Mouse (Mus musculus) embryo, embryonic 10.5 days (tissue): ENCODE measurements around the gene Mrps34.

Experiments
- DNase-seq: peaks from one replicate; pipeline ENCODE4 v3.0.0-alpha.2; 2015; ENCODE audit warnings: low spot score

Gene Mrps34

GRCm38 (mm10) chr17:24881738-24882440 lies 13.0 kb upstream of the Mrps34 start:
- peak; percentile 61 for DNase-seq

GRCm38 (mm10) chr17:24884391-24884790 lies 10.5 kb upstream of the Mrps34 start:
- no peak for DNase-seq

GRCm38 (mm10) chr17:24885356-24886133 lies 9.4 kb upstream of the Mrps34 start:
- DNase-seq: no peak

DNA sequence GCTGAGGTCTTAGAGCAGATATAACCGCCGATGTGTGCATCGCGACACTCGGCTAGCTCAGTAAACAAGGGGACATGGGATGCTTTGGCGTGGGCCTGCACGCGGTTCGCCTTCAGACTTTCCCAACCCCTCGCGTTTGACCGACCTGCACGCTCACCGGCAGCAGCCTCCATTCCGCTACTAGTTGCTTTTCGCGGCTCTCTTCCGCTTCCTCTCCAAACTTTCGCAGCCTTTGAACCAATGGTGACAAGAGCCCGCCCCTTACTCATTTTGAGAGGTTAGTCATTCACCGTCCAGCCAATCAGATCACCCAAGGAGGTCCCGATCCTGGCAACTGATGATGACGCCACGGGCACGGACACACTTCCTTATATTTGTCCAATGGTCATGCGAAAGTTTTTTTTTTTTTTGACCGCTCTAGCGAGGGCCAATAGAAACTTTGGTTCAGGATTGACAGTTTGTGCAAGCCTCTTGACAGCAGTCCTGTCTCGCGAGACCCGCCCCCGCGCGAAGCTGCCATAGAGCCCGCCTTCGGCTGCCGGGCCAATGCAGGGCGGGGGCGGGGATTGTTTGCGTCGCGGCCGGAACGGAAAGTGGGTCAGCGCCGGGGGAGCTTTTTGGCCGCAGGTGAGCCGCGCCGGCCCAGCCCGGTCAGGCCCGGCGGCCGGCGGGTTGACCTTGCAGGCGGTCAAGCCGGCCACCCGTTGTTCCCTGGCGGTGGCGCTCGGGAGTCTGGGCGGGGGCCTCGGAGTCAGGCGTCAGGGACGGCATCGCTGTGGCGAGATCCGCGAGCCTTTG lies 8.6 kb upstream of the Mrps34 start, which contains the start of the genes Nubp2 and Spsb3:
Nubp2 (minus strand) TSS at position 216 of the 798 bp plus-strand sequence.
Spsb3 (plus strand) TSS at position 510 of the 798 bp plus-strand sequence.
- peak; percentile 99 for DNase-seq

DNA sequence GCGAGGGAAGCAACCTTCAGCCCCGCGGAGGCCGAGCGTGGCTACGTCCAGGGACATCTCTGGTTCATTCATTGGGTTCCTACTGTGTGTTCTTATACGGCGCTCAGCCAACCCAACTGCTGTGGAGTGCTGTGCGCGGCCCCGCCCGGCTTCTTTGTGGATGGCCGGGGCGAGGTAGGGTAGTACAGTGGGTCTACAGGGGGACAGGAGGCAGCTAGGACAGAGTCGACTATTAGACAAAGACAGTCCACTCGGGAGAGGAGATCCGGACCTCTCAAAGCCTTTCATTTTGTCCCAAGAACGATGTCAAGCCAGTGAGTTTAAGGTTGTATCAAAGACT lies 8.0 kb upstream of the Mrps34 start:
- no peak for DNase-seq

DNA sequence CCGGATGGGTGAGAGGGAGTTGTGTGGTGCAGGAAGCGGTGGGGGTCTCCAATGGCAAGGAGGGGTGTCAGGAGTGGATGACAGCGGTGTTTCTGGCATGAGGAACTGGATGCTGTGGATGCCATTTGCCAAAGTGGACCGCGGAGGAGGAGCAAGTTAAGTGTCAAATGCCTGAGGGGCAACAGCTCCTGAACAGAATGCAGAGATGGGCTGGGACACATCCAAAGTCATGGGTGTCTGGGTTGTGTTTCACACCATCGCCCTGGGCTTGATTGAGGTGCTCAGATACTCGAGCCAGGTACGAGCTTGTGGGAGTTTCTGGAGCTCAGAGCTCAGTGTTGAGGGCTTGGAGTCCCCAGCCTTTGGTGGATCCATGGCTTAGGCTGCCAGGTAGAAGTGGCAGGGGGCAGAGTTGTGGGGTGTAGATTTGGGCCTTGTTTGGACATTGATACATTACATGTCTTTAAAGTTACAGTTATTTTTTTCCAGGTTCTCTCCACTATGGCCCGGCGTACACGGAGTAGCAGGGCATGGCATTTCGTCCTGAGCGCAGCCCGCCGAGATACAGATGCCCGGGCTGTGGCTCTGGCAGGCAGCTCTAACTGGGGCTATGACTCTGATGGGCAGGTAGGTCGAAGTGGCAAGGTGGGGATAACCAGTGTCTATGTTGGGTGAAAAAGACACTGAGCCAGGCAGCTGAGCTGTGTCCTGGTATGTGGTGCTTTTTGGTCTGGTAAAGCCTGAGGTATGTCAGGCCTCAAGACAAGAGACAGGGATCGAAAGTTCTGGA lies 7.4 kb upstream of the Mrps34 start:
- DNase-seq: peak; percentile 4

DNA sequence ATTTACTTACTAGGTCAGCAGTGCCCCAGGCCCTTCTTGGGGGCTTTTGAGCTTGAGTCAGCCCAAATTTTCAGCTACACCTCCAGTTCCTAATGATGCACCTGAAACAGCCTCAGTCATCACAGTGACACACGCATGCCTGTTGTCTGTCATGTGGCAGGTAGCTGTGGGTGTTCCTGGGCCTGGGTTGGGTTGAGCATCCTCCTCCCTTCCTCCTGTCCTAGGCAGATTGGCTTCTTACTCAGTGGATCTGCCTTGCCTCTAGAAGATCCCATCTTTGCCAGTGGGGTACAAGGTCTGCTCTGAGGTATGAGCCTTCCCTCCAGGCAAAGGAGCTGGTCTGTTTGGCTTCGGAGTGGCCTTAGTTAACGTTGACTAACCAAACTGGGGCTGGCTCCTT lies 6.1 kb upstream of the Mrps34 start:
- no peak for DNase-seq

GRCm38 (mm10) chr17:24890151-24891092 lies 4.5 kb upstream of the Mrps34 start:
- no peak for DNase-seq

DNA sequence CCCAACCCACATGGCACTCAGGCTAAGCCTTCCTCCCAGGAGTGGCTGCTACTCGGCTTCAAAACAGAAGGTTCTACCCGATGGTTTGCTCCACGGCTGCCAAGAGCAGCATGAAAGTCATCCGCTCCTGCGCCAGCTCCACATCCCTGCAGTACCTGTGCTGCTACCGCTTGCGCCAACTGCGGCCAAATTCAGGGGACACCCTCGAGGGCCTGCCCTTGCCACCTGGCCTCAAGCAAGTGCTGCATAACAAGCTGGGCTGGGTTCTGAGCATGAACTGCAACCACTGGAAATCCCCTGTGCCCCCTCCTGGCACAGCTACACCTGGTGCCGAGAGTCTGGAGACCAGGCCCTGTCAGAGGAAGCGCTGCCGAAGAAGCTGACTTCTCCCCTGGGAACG lies 3.6 kb upstream of the Mrps34 start:
- DNase-seq: no peak

DNA sequence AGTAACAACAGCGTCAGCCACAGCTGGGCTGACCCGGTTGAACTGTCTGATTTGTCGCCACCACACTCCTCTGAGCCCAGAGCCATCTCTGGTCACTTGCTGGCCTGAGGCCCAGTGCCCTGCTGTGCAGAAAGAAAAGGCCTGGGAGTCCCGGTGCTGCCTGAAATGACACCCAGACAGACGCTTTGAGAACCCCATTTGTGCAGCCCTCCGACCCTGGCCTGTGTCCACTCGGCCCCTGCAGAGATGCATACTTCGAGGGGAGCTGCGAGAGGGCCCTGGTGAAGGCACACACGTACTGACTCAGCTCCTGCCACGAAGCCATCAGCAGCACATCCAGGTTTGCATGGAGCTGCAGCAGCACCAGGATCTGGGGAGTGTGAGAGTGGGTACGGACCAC lies 2.1 kb upstream of the Mrps34 start:
- DNase-seq: no peak

GRCm38 (mm10) chr17:24893276-24893675 lies 1.6 kb upstream of the Mrps34 start:
- no peak for DNase-seq

GRCm38 (mm10) chr17:24894061-24894994 lies 588 bp upstream of the Mrps34 start:
- DNase-seq: peak; percentile 16

DNA sequence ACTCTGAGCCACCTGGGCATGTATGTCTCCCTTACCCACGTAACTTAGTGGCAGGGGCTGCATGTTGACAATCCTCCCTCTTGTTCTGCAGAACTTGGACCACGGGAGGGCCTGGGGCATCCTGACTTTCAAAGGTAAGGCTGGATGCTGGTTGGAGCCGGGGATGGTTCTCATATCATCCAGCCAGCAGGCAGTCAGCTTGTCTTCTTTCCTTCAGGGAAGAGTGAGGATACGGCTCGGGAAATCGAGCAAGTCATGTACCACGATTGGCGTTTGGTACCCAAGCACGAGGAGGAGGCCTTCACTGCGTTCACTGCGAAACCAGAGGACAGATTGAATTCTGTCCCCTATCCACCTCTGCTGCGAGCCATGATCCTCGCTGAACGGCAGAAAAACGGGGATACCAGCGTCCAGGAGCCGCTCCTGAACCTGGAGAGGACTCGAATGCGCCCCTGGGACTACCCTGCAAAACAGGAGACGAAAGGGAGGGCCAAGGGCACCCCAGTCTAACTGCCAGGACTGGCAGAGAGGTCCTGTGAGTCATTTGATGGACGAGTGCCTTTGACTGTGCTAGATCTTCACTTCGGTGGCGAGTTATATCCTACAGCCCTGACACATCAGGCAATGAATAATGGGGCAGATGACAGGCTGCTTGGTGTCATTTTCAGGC lies 790 bp downstream of the Mrps34 start:
- DNase-seq: peak; percentile 8

DNA sequence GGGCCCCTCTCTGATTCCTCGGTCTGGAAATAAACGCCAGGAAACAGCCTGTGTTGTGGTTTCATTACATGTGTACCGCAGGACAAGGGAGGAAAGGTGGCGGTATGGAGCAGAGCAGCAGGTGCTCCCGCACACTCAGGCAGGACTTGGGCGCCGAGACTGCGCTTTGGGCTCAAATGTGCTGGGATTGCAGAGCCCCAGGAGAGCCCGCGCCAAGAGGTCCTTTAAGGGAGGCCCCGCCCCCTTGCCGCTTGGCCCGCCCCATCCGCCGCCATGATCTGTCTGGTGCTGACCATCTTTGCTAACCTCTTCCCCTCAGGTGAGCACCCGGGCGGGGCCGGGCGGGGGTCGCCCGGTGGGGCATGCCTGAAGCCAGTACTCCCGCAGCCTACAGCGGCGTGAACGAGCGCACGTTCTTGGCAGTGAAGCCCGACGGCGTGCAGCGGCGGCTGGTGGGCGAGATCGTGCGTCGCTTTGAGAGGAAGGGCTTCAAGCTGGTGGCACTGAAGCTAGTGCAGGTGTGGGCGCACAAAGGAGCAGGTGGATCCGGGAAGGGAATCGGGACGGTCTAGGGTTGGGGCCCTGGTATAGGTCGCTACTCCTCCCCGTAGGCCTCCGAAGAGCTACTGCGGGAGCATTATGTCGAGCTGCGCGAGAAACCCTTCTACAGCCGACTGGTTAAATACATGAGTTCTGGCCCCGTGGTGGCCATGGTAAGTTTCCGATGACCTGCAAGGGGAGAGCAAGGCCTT lies 1.5 kb downstream of the Mrps34 start, which contains the start of gene Nme3:
Nme3 (plus strand) TSS at position 260 of the 752 bp plus-strand sequence.
- peak; percentile 84 for DNase-seq

DNA sequence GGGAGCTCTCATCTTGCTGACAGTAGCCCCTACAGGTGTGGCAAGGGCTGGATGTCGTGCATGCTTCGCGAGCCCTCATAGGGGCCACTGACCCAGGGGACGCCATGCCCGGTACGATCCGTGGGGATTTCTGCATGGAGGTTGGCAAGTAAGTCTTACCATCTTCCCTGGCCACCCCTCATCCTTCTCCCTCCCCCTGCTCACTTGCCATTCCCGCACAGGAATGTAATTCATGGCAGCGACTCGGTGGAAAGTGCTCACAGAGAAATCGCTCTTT lies 2.0 kb downstream of the Mrps34 start:
- no peak for DNase-seq

DNA sequence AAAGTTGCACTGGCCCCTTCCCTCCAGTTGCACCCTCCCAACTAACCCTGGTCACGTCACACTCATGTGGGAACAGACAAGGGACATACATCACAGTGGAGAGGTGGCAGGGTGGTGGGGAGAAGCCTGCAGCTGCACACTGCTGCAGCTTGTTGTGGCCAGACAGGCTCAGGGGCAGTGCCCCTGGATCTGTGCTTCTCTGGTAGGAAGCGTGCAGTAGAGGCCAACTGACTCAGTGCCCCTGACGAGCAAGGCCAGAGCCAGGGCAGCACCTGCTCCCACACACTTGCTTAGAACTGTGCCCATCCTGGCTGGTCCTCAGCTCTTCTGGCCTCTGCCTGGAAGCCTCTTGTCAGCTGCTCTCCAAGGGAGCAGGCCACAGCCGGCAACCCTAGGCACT lies 2.7 kb downstream of the Mrps34 start:
- DNase-seq: no peak

DNA sequence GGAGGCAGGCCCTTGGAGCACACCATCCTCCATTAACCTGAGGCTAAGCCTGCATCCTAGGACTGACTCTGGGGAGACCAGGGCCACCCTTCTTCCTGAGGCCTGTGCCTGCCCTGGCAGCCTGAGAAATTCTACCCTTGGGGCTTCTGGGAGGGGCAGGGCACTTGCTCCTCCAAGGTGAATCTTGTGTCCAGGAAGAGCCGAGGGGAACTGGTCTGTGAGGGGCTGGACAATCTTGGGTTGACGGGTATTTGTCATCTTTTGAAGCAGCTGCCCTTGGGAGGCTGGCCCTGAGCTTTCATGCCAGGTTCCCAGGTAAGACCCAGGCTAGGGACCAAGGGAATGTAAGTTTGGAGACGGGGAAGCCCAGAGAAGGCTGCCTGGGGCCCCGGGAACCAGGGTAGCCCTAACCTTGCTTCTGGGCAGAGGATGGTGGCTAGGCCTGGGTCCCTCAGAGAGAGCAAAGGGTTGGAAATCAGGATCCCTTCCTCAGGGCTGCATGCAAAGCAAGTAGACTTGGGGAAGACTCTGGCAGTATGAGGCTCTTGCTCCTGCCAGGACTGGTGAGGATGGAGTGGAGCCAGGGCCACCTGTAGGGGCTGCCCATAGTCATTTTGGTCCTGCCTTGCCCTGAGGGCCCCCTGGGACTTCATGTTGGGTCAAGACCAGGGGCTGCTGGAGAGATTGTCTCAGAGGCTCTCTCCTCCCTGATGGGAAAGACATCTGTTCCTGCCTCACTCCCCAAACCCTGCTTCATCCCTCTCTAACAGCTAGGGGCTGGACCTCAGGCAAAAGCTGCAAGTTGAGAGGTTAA lies 3.3 kb downstream of the Mrps34 start:
- DNase-seq: no peak

GRCm38 (mm10) chr17:24899153-24899552 lies 4.2 kb downstream of the Mrps34 start:
- DNase-seq: no peak
